Mouse (Mus musculus): Measurements from ENCODE around the gene Tbck.

The Tbck gene

DNA sequence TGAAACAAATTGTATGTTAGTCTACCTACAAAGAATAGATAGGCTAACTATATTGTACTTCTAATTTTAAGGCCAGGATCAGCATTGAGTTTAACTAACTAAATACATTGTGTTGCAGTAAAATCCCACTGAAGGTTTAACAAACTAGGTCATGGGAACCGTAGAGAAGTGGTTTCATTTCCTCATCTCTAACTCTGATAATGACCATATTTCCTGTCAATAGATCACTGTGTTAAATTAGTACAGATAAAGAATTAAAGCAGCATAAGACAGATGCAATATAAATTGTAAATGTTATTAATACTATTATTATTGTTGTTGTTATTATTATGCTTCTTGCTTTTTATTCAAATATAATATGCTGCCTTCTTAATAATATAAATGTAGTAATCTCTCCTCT is 72.3 kb downstream of the Tbck start:
- no peak for DNase-seq (ENCODE audit: inconsistent age in 2 of 2, low spot score in 1 of 2)

DNA sequence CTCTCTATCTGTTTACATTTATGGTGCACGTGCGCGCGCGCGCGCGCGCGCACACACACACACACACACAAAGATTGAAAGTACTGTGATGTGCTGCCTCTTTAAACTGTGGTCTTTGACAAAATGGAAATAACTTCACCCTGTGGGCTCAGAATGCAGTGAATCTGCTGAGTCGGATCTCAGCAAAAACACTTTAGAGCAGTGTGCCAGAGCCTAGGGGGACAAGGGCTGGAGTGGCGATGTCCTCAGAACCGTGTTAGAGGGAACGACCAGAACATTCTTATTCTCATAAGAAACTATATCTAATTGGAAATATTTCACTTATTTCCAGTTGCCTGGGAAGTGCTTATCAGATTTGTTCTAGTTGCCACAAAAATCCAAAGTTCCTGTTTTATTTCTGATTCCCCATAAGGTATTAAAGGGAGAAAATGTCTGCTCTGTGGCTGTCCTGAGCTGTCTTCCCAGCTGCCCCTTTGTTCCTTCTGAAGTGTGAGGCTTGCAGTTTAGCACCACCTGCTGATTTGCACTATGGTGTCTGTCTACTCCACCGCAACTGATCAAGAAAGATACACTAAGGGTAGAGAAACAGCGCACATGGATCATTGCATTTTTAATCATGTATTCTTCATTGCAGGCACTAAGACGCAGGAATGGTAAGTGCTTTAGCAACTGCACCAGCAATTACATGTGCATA is 82.2 kb downstream of the Tbck start:
- DNase-seq (ENCODE audit: inconsistent age in 2 of 2, low spot score in 1 of 2): no peak

GRCm38 (mm10) chr3:132772054-132772453 is 88.1 kb downstream of the Tbck start:
- DNase-seq (ENCODE audit: inconsistent age in 2 of 2, low spot score in 1 of 2): no peak

DNA sequence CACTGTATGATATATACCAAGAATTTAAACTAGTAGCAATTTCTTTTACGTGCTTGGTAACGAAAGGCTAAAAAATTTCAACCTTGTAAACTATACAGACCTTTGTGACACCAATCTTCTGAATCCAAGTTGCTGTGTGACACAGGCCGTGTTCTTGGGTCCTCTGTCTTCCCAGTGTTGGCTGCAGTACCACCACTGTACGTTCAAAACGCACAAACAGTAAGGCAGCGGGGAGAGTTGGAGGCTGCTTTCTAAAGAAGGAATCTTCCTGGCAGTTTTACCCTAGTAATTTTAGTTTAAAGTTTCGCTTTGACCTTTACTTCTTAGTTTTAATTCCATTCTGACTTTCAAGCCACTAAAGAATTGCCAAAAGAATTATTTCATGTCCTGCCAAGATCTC is 92.7 kb downstream of the Tbck start:
- DNase-seq (ENCODE audit: inconsistent age in 2 of 2, low spot score in 1 of 2): peak in 1 of 2 experiments; percentile 62

DNA sequence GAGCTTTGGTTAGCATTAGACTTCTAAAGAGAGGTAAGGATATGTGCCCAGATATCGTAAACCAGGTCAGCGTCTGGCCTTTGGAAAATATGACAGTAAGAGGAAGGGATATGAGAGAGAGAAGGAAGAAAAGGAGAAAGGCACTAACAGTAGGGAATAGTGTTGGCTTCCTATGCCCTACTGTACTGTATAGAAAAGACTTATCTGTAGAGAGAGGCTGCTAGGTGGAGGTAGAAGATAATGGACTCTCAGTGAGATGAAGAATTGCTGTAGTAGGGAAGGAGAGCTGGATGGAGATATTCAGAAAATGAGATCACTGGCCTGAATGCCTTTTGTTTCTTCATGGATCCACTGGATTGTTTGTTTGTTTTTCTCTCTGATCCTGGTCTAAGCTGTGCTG is 97.2 kb downstream of the Tbck start:
- DNase-seq (ENCODE audit: inconsistent age in 2 of 2, low spot score in 1 of 2): no peak

GRCm38 (mm10) chr3:132783087-132783486 is 99.1 kb downstream of the Tbck start:
- DNase-seq (ENCODE audit: inconsistent age in 2 of 2, low spot score in 1 of 2): no peak

DNA sequence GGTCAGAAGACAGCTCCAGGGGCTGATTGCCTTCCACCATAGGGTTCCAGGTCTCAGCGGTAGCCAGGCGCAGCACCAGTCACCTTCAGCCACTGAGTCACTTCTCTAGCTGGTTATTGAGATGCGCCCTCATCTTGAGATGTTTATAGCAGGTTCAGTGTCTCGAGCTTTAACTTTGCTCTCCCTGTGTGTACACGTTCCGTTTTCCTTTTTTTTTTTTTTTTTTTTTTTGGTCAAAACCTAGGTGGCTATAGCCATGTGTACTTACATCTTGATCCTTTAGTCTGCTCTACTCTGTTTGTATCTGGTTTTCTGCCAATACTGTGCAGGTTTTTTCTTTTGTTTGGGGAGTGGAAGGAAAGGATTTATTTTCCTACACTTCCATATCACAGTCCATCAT is 100.8 kb downstream of the Tbck start:
- no peak for DNase-seq (ENCODE audit: inconsistent age in 2 of 2, low spot score in 1 of 2)

DNA sequence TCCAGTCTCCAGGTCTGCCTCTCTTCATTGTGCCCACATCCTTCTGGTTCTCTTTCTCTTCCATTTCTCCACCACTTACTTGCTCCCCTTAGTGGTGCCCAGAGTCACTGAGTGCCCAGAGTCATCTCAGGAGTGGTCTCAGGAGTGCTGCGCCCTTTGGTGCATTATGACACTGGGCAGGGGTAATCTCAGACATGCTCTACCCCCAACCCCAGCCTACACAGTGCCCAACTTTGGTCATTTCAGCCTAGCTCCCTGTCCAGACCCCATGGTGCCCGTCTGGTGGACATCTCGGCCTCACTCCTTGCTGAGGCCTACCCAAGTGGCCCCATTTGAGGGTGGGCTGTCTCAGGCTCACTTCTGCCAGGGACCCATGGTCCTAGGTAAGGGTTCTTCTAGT is 102.7 kb downstream of the Tbck start:
- no peak for DNase-seq (ENCODE audit: inconsistent age in 2 of 2, low spot score in 1 of 2)

- DNase-seq (ENCODE audit: inconsistent age in 2 of 2, low spot score in 1 of 2): no peak
Observed at GRCm38 (mm10) chr3:132787775-132788174, 103.8 kb downstream of the Tbck start.

GRCm38 (mm10) chr3:132791140-132791539 is 107.2 kb downstream of the Tbck start:
- no peak for DNase-seq (ENCODE audit: inconsistent age in 2 of 2, low spot score in 1 of 2)

- peak; percentile 29 to 77 for DNase-seq (ENCODE audit: inconsistent age in 2 of 2, low spot score in 1 of 2)
Observed at GRCm38 (mm10) chr3:132800196-132800595, 116.3 kb downstream of the Tbck start.

GRCm38 (mm10) chr3:132801910-132802309 is 118.0 kb downstream of the Tbck start:
- DNase-seq (ENCODE audit: inconsistent age in 2 of 2, low spot score in 1 of 2): no peak

- DNase-seq (ENCODE audit: inconsistent age in 2 of 2, low spot score in 1 of 2): no peak
Observed at GRCm38 (mm10) chr3:132807888-132808579, 124.1 kb downstream of the Tbck start.

GRCm38 (mm10) chr3:132808951-132809350 is 125.0 kb downstream of the Tbck start:
- no peak for DNase-seq (ENCODE audit: inconsistent age in 2 of 2, low spot score in 1 of 2)

GRCm38 (mm10) chr3:132811791-132812190 is 127.8 kb downstream of the Tbck start:
- DNase-seq (ENCODE audit: inconsistent age in 2 of 2, low spot score in 1 of 2): no peak

- no peak for DNase-seq (ENCODE audit: inconsistent age in 2 of 2, low spot score in 1 of 2)
Observed at GRCm38 (mm10) chr3:132812356-132812755, 128.4 kb downstream of the Tbck start.

GRCm38 (mm10) chr3:132813147-132813546 is 129.2 kb downstream of the Tbck start:
- DNase-seq (ENCODE audit: inconsistent age in 2 of 2, low spot score in 1 of 2): no peak

DNA sequence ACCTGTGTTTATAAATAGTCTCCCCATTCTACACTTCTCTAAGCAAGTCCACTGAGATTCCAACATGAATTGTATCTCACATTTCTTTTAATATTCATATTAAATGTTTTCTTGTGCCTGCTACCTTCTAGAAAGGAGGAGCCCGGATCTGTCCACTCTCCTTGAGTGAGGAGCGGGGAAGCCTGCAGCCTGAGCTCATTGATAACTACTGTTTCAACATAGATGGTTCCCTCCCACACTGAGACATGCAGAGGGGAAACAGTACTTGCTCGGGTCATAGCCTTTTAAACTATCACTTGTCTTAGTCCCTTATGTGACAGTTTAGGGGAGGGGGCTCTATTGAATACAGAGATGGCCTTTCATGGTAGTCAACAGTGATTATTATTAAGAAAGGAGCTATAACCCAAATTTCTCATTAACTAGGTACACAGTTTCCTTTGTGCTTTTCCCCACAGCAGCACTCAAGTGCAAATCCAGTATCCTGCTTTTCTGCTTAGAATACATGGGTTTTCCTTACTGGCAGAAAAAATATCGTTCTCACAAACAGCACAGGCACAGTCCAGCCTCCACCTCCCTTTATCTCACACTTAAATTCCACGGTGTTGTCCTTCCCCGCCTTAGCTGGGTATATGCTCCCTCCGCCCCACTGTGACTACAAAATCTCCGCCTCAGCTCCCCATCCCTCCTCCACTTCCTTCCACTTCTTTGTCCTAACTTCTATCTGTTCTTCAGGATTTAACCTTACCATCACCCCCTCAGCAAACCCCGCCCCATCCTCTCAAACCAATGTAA is 130.0 kb downstream of the Tbck start:
- no peak for DNase-seq (ENCODE audit: inconsistent age in 2 of 2, low spot score in 1 of 2)

GRCm38 (mm10) chr3:132814791-132815496 is 131.0 kb downstream of the Tbck start:
- DNase-seq (ENCODE audit: inconsistent age in 2 of 2, low spot score in 1 of 2): no peak

GRCm38 (mm10) chr3:132815497-132816326 is 131.8 kb downstream of the Tbck start:
- peak in 1 of 2 experiments; percentile 45 for DNase-seq (ENCODE audit: inconsistent age in 2 of 2, low spot score in 1 of 2)
